11 mouse cellular contexts compared by ENCODE assay signal in the genomic region with DNA sequence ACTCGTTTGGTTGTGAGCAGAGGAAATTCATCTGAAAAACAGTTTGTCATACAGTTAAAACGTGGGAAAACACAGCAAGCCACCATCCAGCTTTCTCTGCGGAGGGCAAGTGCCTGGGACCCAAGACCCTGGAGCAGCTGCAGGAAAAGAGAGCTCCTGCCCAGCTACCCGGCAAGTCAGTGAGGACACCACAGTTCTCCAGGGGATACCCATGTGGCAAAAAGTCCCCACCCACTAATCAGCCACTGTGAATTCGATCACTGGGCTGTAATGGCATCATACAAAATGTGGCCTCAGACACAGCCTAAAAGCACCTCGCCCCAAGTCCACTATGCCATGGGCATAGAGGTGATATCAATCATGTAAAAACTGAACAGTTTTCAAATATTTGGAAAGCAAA. TPM values are rescaled to one million over a fixed set of nuclear protein-coding genes. Genes with fewer than 3 reads are reported as not detected.
DNase-seq lines count a peak whose midpoint lies in the region; ATAC-seq and TF ChIP-seq lines count a peak whose summit lies in the region.
"Had no signal": no experiment of that assay in that cellular context is flagged by ENCODE, and none has a peak within 500 bp of the region (broad histone marks: within the 10 kb centered on the region; RNA-seq: fewer than 3 reads in every experiment).

No protein-coding gene starts in this region.

- no peak overlapping the region; the same call in 1 of the 2 replicates for H3K9ac ChIP-seq in midbrain, embryonic 14.5 days (replicated peaks; ENCODE audit: low read length)
- no peak overlapping the region for H3K9ac ChIP-seq in intestine, postnatal 0 days (ENCODE audit: low read depth, low read length)
- no peak overlapping the region for H3K9ac ChIP-seq in stomach, embryonic 15.5 days

- peak; percentile 61 for DNase-seq in heart, adult 11 months
- DNase-seq in heart, postnatal 36 days, result no peak
- no peak for DNase-seq in midbrain, embryonic 10.5 days (ENCODE audit: low spot score)
- DNase-seq in midbrain, embryonic 14.5 days, result no peak
- DNase-seq in urinary bladder, adult 18-20 months (ENCODE audit: low spot score in 2 of 2), result no peak
- DNase-seq in layer of hippocampus, postnatal 36 days, result no peak
- DNase-seq: cerebellum, adult 8-10 months had no signal

- H3K27me3 ChIP-seq in midbrain, embryonic 10.5 days (ENCODE audit: low read depth, poor library complexity, severe bottlenecking), result no peaks in the 10 kb centered on the region
- no peaks in the 10 kb centered on the region for H3K27me3 ChIP-seq in midbrain, embryonic 14.5 days (ENCODE audit: control insufficient read depth, insufficient read depth, low read length)
- H3K27me3 ChIP-seq in intestine, postnatal 0 days (replicated peaks; ENCODE audit: control insufficient read depth, insufficient read depth, low read length), result no peaks in the 10 kb centered on the region
- no peaks in the 10 kb centered on the region for H3K27me3 ChIP-seq in stomach, embryonic 15.5 days (replicated peaks)

- intact Hi-C loops in heart, postnatal 36 days (cut with DNase I), result loop anchor here (5.0 kb wide), 1 partner anchor 244 kb away; no protein-coding TSS in a partner anchor

- H3K4me1 ChIP-seq in midbrain, embryonic 10.5 days, result peaks cover 19% of the 10 kb centered on the region
- H3K4me1 ChIP-seq in midbrain, embryonic 14.5 days (ENCODE audit: control insufficient read depth, insufficient read depth, low read length), result no peaks in the 10 kb centered on the region
- H3K4me1 ChIP-seq in intestine, postnatal 0 days (replicated peaks; ENCODE audit: control insufficient read depth, insufficient read depth, low read length), result no peaks in the 10 kb centered on the region
- 0 out of 2 replicates have a peak, but pooled peaks cover 3% of the 10 kb centered on the region for H3K4me1 ChIP-seq in stomach, embryonic 15.5 days

- no peak for ATAC-seq in midbrain, embryonic 14.5 days (ENCODE audit: low FRiP score, low TSS enrichment)
- no peak for ATAC-seq in intestine, postnatal 0 days
- no peak for ATAC-seq in stomach, embryonic 15.5 days (ENCODE audit: insufficient read depth, low FRiP score, low read depth)

- peak overlapping the region; percentile 86 for H3K4me3 ChIP-seq in midbrain, embryonic 10.5 days
- H3K4me3 ChIP-seq in midbrain, embryonic 14.5 days (replicated peaks; ENCODE audit: low read depth, low read length), result no peak overlapping the region
- no peak overlapping the region for H3K4me3 ChIP-seq in intestine, postnatal 0 days (ENCODE audit: low read depth, low read length)
- peak overlapping the region; percentile 68; the same call in 1 of the 2 replicates for H3K4me3 ChIP-seq in stomach, embryonic 15.5 days (replicated peaks)

- 87% methylated on average over 6 of the region's 6 CpGs for WGBS in midbrain, embryonic 10.5 days
- 85% methylated on average over 6 of the region's 6 CpGs for WGBS in midbrain, embryonic 14.5 days
- 67% methylated on average over 6 of the region's 6 CpGs for WGBS in intestine, postnatal 0 days
- 66% methylated on average over 6 of the region's 6 CpGs for WGBS in stomach, embryonic 15.5 days

- no peak overlapping the region for H3K27ac ChIP-seq in midbrain, embryonic 10.5 days (replicated peaks)
- H3K27ac ChIP-seq in midbrain, embryonic 14.5 days (replicated peaks; ENCODE audit: low read depth, low read length), result no peak overlapping the region
- no peak overlapping the region for H3K27ac ChIP-seq in intestine, postnatal 0 days (ENCODE audit: low read depth, low read length)
- H3K27ac ChIP-seq in stomach, embryonic 15.5 days, result no peak overlapping the region

- no peaks in the 10 kb centered on the region for H3K9me3 ChIP-seq in midbrain, embryonic 10.5 days (replicated peaks)
- no peaks in the 10 kb centered on the region for H3K9me3 ChIP-seq in midbrain, embryonic 14.5 days (ENCODE audit: control insufficient read depth, low read length)
- no peaks in the 10 kb centered on the region for H3K9me3 ChIP-seq in intestine, postnatal 0 days (ENCODE audit: control insufficient read depth)
- no peaks in the 10 kb centered on the region for H3K9me3 ChIP-seq in stomach, embryonic 15.5 days

- no peak overlapping the region for H3K4me2 ChIP-seq in midbrain, embryonic 14.5 days (ENCODE audit: low read length)
- peak overlapping the region; percentile 77; the same call in 1 of the 2 replicates for H3K4me2 ChIP-seq in intestine, postnatal 0 days (replicated peaks; ENCODE audit: low read depth)
- H3K4me2 ChIP-seq in stomach, embryonic 15.5 days, result peak overlapping the region; percentile 61

- peaks cover 54% of the 10 kb centered on the region for H3K36me3 ChIP-seq in midbrain, embryonic 10.5 days
- H3K36me3 ChIP-seq in midbrain, embryonic 14.5 days (ENCODE audit: control insufficient read depth, insufficient read depth, low read length), result peaks cover 28% of the 10 kb centered on the region
- peaks cover 29% of the 10 kb centered on the region for H3K36me3 ChIP-seq in intestine, postnatal 0 days (ENCODE audit: control insufficient read depth, insufficient read depth)
- H3K36me3 ChIP-seq in stomach, embryonic 15.5 days, result peaks cover 23% of the 10 kb centered on the region; the same call in 1 of the 2 replicates

- no peak for TF ChIP-seq CTCF in intestine, postnatal 0 days (IDR thresholded peaks at IDR 0.05; ENCODE audit: low read depth)

RNA-seq across cellular contexts. Expression of gene Tyms, which starts 1.7 kb away (rescaled TPM):
- total RNA-seq in heart, postnatal 36 days (2021), result 1 to 10 TPM; 4.1 to 4.7 TPM
- 294 and 321 TPM in 2 replicates for polyA plus RNA-seq in midbrain, embryonic 10.5 days (2016; fragmentation: Nextera tagmentation; extraction: Ambion mirVana)
- 45.2 and 63.6 TPM in 2 replicates for polyA plus RNA-seq in midbrain, embryonic 14.5 days (2014; fragmentation: Nextera tagmentation; extraction: Ambion mirVana)
- polyA plus RNA-seq in intestine, postnatal 0 days (2015; fragmentation: Nextera tagmentation; extraction: Ambion mirVana), result 78.7 and 80.9 TPM in 2 replicates
- polyA plus RNA-seq in stomach, embryonic 15.5 days (2015; fragmentation: Nextera tagmentation; extraction: Ambion mirVana), result 240 and 284 TPM in 2 replicates
- total RNA-seq in layer of hippocampus, postnatal 36 days (2021), result 1 to 10 TPM; 6.6 to 6.9 TPM

RNA-seq across cellular contexts. Expression of gene Garem2, which starts 33.3 kb away (rescaled TPM):
- under 1 TPM; 0.11 to 0.14 TPM for total RNA-seq in heart, postnatal 36 days (2021)
- polyA plus RNA-seq in midbrain, embryonic 10.5 days (2016; fragmentation: Nextera tagmentation; extraction: Ambion mirVana), result 6.9 and 9.4 TPM in 2 replicates
- polyA plus RNA-seq in midbrain, embryonic 14.5 days (2014; fragmentation: Nextera tagmentation; extraction: Ambion mirVana), result 14.3 and 17.2 TPM in 2 replicates
- polyA plus RNA-seq in intestine, postnatal 0 days (2015; fragmentation: Nextera tagmentation; extraction: Ambion mirVana), result 0.20 TPM in 2 replicates
- polyA plus RNA-seq in stomach, embryonic 15.5 days (2015; fragmentation: Nextera tagmentation; extraction: Ambion mirVana), result 0.30 and 0.59 TPM in 2 replicates
- 10 to 100 TPM; 10.9 to 13.2 TPM for total RNA-seq in layer of hippocampus, postnatal 36 days (2021)
- total RNA-seq: granulocyte monocyte progenitor cell, adult 5-6 weeks had no signal

RNA-seq across cellular contexts. Expression of gene 3110082J24Rik, which starts 34.2 kb away (rescaled TPM):
- not detected for total RNA-seq in heart, postnatal 36 days (2021)
- polyA plus RNA-seq in midbrain, embryonic 10.5 days (2016; fragmentation: Nextera tagmentation; extraction: Ambion mirVana), result 2.4 and 3.7 TPM in 2 replicates
- 6.0 and 6.5 TPM in 2 replicates for polyA plus RNA-seq in midbrain, embryonic 14.5 days (2014; fragmentation: Nextera tagmentation; extraction: Ambion mirVana)
- not detected in 2 replicates for polyA plus RNA-seq in intestine, postnatal 0 days (2015; fragmentation: Nextera tagmentation; extraction: Ambion mirVana)
- not detected in 2 replicates for polyA plus RNA-seq in stomach, embryonic 15.5 days (2015; fragmentation: Nextera tagmentation; extraction: Ambion mirVana)
- 1 to 10 TPM; 2.8 to 3.7 TPM for total RNA-seq in layer of hippocampus, postnatal 36 days (2021)
- total RNA-seq: granulocyte monocyte progenitor cell, adult 5-6 weeks had no signal

RNA-seq across cellular contexts. Expression of gene Il6, which starts 58.8 kb away (rescaled TPM):
- total RNA-seq in heart, postnatal 36 days (2021), result not detected
- 0.07 TPM in 1 of 2 replicates, not detected in the other for polyA plus RNA-seq in midbrain, embryonic 10.5 days (2016; fragmentation: Nextera tagmentation; extraction: Ambion mirVana)
- polyA plus RNA-seq in midbrain, embryonic 14.5 days (2014; fragmentation: Nextera tagmentation; extraction: Ambion mirVana), result not detected in 2 replicates
- polyA plus RNA-seq in intestine, postnatal 0 days (2015; fragmentation: Nextera tagmentation; extraction: Ambion mirVana), result 0.17 and 0.34 TPM in 2 replicates
- 0.18 and 0.35 TPM in 2 replicates for polyA plus RNA-seq in stomach, embryonic 15.5 days (2015; fragmentation: Nextera tagmentation; extraction: Ambion mirVana)
- total RNA-seq in layer of hippocampus, postnatal 36 days (2021), result not detected
- total RNA-seq: left cerebral cortex, postnatal 25 days had no signal

Comparison
In these comparisons a context has a peak if more than half of its experiments do, and no peak if none do; other contexts are left out.
1. H3K4me3 ChIP-seq: peak in midbrain, embryonic 10.5 days (single experiment) and stomach, embryonic 15.5 days (single experiment); none in midbrain, embryonic 14.5 days (single experiment) and intestine, postnatal 0 days (single experiment).